Mouse (Mus musculus): ENCODE results near the gene Pes1. TPM values are rescaled to one million over a fixed set of nuclear protein-coding genes. Genes with fewer than 3 reads are reported as not detected.

The Pes1 gene
- total RNA-seq, 1 experiment from 2014 or later: 117 TPM

Other genes starting within 250 kb of the Pes1 start
- gene Osbp2, start 100.1 kb upstream of the Pes1 start, total RNA-seq (2017): 0.81 TPM in 1 of 2 replicates, not detected in the other
- 0.31 TPM in 1 of 2 replicates, not detected in the other for gene 4921536K21Rik, start 68.9 kb upstream of the Pes1 start, total RNA-seq (2017)
- 0.79 and 1.3 TPM in 2 replicates for gene Dusp18, start 68.7 kb upstream of the Pes1 start, total RNA-seq (2017)
- 3.3 and 4.1 TPM in 2 replicates for gene Slc35e4, start 49.3 kb upstream of the Pes1 start, total RNA-seq (2017)
- gene Tcn2, start 31.8 kb upstream of the Pes1 start, total RNA-seq (2017): 15.0 and 21.2 TPM in 2 replicates
- not detected in 2 replicates for gene 4930556J24Rik, start 12.8 kb downstream of the Pes1 start, total RNA-seq (2017)
- gene Gal3st1, start 19.7 kb downstream of the Pes1 start, total RNA-seq (2017): 0.38 and 2.2 TPM in 2 replicates
- gene Sec14l4, start 67.5 kb downstream of the Pes1 start, total RNA-seq (2017): not detected in 2 replicates
- gene Sec14l3, start 100.9 kb downstream of the Pes1 start, total RNA-seq (2017): not detected in 2 replicates
- 5.5 and 15.3 TPM in 2 replicates for gene Mtfp1, start 131.5 kb downstream of the Pes1 start, total RNA-seq (2017)
- 3.1 and 5.9 TPM in 2 replicates for gene Sec14l2, start 159.4 kb downstream of the Pes1 start, total RNA-seq (2017)
- 13.8 and 28.8 TPM in 2 replicates for gene Rnf215, start 171.2 kb downstream of the Pes1 start, total RNA-seq (2017)
- gene Ccdc157, start 196.3 kb downstream of the Pes1 start, total RNA-seq (2017): 1.6 and 2.8 TPM in 2 replicates
- gene Sf3a1, start 196.4 kb downstream of the Pes1 start, total RNA-seq (2017): 34.0 and 48.0 TPM in 2 replicates
- 9.6 and 13.6 TPM in 2 replicates for gene Tbc1d10a, start 222.8 kb downstream of the Pes1 start, total RNA-seq (2017)